Mouse (Mus musculus): ENCODE data around the gene Sdr16c6. TPM values are rescaled to one million over a fixed set of nuclear protein-coding genes. Genes with fewer than 3 reads are reported as not detected.

Gene Sdr16c6
- total RNA-seq (2014; rRNA removed) (not detected in 2 replicates), polyA plus RNA-seq (2015; fragmentation: Nextera tagmentation; extraction: Ambion mirVana) (not detected in 2 replicates)

- Histone ChIP-seq H3K36me3 (ENCODE audit: insufficient read depth) (no peaks in the 10 kb centered on the region), H3K27me3 (ENCODE audit: insufficient read depth, low read length) (no peaks in the 10 kb centered on the region), H3K4me2 (ENCODE audit: low read depth) (no peak within 1 kb of the TSS), H3K9ac (no peak within 1 kb of the TSS), H3K4me1 (ENCODE audit: insufficient read depth) (no peaks in the 10 kb centered on the region), H3K4me3 (ENCODE audit: low read depth, low read length) (no peak within 1 kb of the TSS), H3K9me3 (ENCODE audit: low read length) (no peaks in the 10 kb centered on the region), H3K27ac (ENCODE audit: low read depth, low read length) (no peak within 1 kb of the TSS)
- no peak for DNase-seq
- no peak for ATAC-seq
- TF ChIP-seq CTCF (IDR thresholded peaks at IDR 0.05; ENCODE audit: low read depth) = no peak
- WGBS = 86% methylated on average over 3 of the region's 3 CpGs
Measured at GRCm38 (mm10) chr4:4077372-4077771, at the start of gene Sdr16c6. Gene Sdr16c6, minus strand, starts transcription at chr4:4077522.

DNA sequence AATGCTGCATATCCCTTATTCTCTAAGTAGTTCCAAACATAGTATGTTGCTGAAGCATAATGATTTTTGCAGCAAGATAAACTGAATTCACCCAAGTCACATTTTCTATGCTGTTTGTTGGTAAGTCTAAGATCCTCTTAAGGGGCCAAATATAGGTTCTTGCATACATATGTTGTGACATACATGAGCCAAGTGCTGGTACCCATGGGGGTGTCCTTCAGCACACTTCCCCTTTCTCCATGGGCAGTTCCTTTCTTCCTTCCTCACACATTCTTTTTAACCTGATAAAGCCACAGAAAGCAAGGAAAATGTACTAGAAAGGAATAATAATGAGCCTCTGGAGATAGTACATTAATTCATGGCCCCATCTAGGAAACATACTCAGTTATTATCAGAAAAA lies 2.9 kb upstream of the Sdr16c6 start:
- Histone ChIP-seq H3K4me3 (ENCODE audit: low read depth, low read length) (no peak overlapping the region), H3K9ac (no peak overlapping the region), H3K4me2 (ENCODE audit: low read depth) (no peak overlapping the region), H3K9me3 (ENCODE audit: low read length) (no peaks in the 10 kb centered on the region), H3K4me1 (ENCODE audit: insufficient read depth) (no peaks in the 10 kb centered on the region), H3K27ac (ENCODE audit: low read depth, low read length) (no peak overlapping the region), H3K36me3 (ENCODE audit: insufficient read depth) (no peaks in the 10 kb centered on the region), H3K27me3 (ENCODE audit: insufficient read depth, low read length) (no peaks in the 10 kb centered on the region)
- no peak for DNase-seq
- ATAC-seq = no peak
- no peak for TF ChIP-seq CTCF (IDR thresholded peaks at IDR 0.05; ENCODE audit: low read depth)

GRCm38 (mm10) chr4:4079132-4079531 lies 1.8 kb upstream of the Sdr16c6 start:
- no peak overlapping the region for H3K9ac ChIP-seq
- DNase-seq = peak; percentile 6
- no peak for TF ChIP-seq CTCF (IDR thresholded peaks at IDR 0.05; ENCODE audit: low read depth)
- H3K9me3 ChIP-seq (ENCODE audit: low read length) = no peaks in the 10 kb centered on the region
- H3K4me3 ChIP-seq (ENCODE audit: low read depth, low read length) = no peak overlapping the region
- H3K36me3 ChIP-seq (ENCODE audit: insufficient read depth) = no peaks in the 10 kb centered on the region
- H3K4me1 ChIP-seq (ENCODE audit: insufficient read depth) = no peaks in the 10 kb centered on the region
- ATAC-seq = peak; percentile 80
- no peak overlapping the region for H3K27ac ChIP-seq (ENCODE audit: low read depth, low read length)
- no peaks in the 10 kb centered on the region for H3K27me3 ChIP-seq (ENCODE audit: insufficient read depth, low read length)
- no peak overlapping the region for H3K4me2 ChIP-seq (ENCODE audit: low read depth)
- 55% methylated on average over 3 of the region's 3 CpGs for WGBS

- H3K36me3 ChIP-seq (ENCODE audit: insufficient read depth) = no peaks in the 10 kb centered on the region
- ATAC-seq (no peak), DNase-seq (no peak)
- no peak overlapping the region for H3K4me2 ChIP-seq (ENCODE audit: low read depth)
- TF ChIP-seq CTCF (IDR thresholded peaks at IDR 0.05; ENCODE audit: low read depth) = no peak
- H3K27me3 ChIP-seq (ENCODE audit: insufficient read depth, low read length) = no peaks in the 10 kb centered on the region
- WGBS = 91% methylated on average over 2 of the region's 2 CpGs
- H3K9me3 ChIP-seq (ENCODE audit: low read length) = no peaks in the 10 kb centered on the region
- no peak overlapping the region for H3K27ac ChIP-seq (ENCODE audit: low read depth, low read length)
- H3K4me1 ChIP-seq (ENCODE audit: insufficient read depth) = no peaks in the 10 kb centered on the region
- H3K9ac ChIP-seq = no peak overlapping the region
- H3K4me3 ChIP-seq (ENCODE audit: low read depth, low read length) = no peak overlapping the region
Measured at GRCm38 (mm10) chr4:4076001-4076400, 1.3 kb downstream of the Sdr16c6 start.

Other genes starting within 250 kb of the Sdr16c6 start
- 1,442 and 2,112 TPM in 2 replicates for gene Gm11808, start 103.9 kb downstream of the Sdr16c6 start, total RNA-seq (2014; rRNA removed)
- 605 and 882 TPM in 2 replicates for gene Gm11808, start 103.9 kb downstream of the Sdr16c6 start, polyA plus RNA-seq (2015; fragmentation: Nextera tagmentation; extraction: Ambion mirVana)

Measured in forebrain, postnatal 0 days (tissue).